Mouse (Mus musculus) myocyte (in vitro differentiated cells): ENCODE data around the gene Tenm2. TPM values are rescaled to one million over a fixed set of nuclear protein-coding genes. Genes with fewer than 3 reads are reported as not detected.

Source experiments
- H3K27me3 ChIP-seq: one replicate; pipeline ENCODE4 v1.6.1; 2011; ENCODE audit not compliant: control insufficient read depth, insufficient read depth, insufficient read length
- H3K36me3 ChIP-seq: one replicate; pipeline ENCODE4 v1.6.1; 2011; ENCODE audit not compliant: control insufficient read depth, insufficient read depth
- H3K4me2 ChIP-seq: one replicate; pipeline ENCODE4 v1.6.1; 2011; ENCODE audit warnings: low read depth, control low read depth
- H3K4me3 ChIP-seq: one replicate; pipeline ENCODE4 v1.5.1; 2011; ENCODE audit warnings: mild to moderate bottlenecking, control low read depth, moderate library complexity
- H3K79me2 ChIP-seq: one replicate; pipeline ENCODE4 v1.6.1; 2011; ENCODE audit not compliant: control insufficient read depth, insufficient read depth
- H3ac ChIP-seq: one replicate; pipeline ENCODE4 v1.6.1; 2011; ENCODE audit not compliant: control insufficient read depth, insufficient read length
- CEBPB ChIP-seq: IDR thresholded peaks from 2 replicates; pipeline ENCODE4 v1.6.1; 2011; ENCODE audit warnings: mild to moderate bottlenecking, moderate library complexity; ENCODE audit not compliant: poor library complexity, insufficient read depth, severe bottlenecking
- E2F4 ChIP-seq: IDR thresholded peaks from one replicate; pipeline ENCODE4 v1.6.1; 2011; ENCODE audit warnings: mild to moderate bottlenecking, control low read depth, moderate library complexity; ENCODE audit not compliant: insufficient read depth
- MAX ChIP-seq: IDR thresholded peaks from one replicate; pipeline ENCODE4 v1.6.1; 2011; ENCODE audit warnings: low read depth, mild to moderate bottlenecking, control low read depth
- MYOD1 ChIP-seq, 3 experiments: IDR thresholded peaks; one replicate each; pipeline ENCODE4 v1.6.1; 2011; ENCODE audit warnings: control low read depth in 2 of 3, low read depth in 2 of 3, mild to moderate bottlenecking in 2 of 3, moderate library complexity in 1 of 3; ENCODE audit not compliant: insufficient read length in 2 of 3, control insufficient read depth in 1 of 3
- MYOG ChIP-seq, 3 experiments: IDR thresholded peaks; one replicate each; pipeline ENCODE4 v1.6.1; 2011; ENCODE audit warnings: control low read depth in 2 of 3, low read depth in 2 of 3, mild to moderate bottlenecking in 2 of 3; ENCODE audit not compliant: insufficient read length in 2 of 3, control insufficient read depth in 1 of 3, insufficient read depth in 1 of 3
- POLR2A ChIP-seq: IDR thresholded peaks from one replicate; pipeline ENCODE4 v1.6.1; 2011; ENCODE audit warnings: low read depth, mild to moderate bottlenecking, control low read depth, moderate library complexity; ENCODE audit not compliant: insufficient read length
- POLR2AphosphoS2 ChIP-seq: IDR thresholded peaks from one replicate; pipeline ENCODE4 v1.6.1; 2011; ENCODE audit warnings: low read depth, control low read depth; ENCODE audit not compliant: insufficient read length
- REST ChIP-seq: IDR thresholded peaks from one replicate; pipeline ENCODE4 v1.6.1; 2011; ENCODE audit warnings: mild to moderate bottlenecking, control low read depth, moderate library complexity; ENCODE audit not compliant: insufficient read depth, insufficient read length
- SRF ChIP-seq: IDR thresholded peaks from one replicate; pipeline ENCODE4 v1.6.1; 2011; ENCODE audit warnings: low read depth; ENCODE audit not compliant: control insufficient read depth, insufficient read length
- TCF12 ChIP-seq: IDR thresholded peaks from one replicate; pipeline ENCODE4 v1.6.1; 2011; ENCODE audit warnings: mild to moderate bottlenecking, control low read depth; ENCODE audit not compliant: poor library complexity, insufficient read depth, severe bottlenecking
- TCF3 ChIP-seq: IDR thresholded peaks from one replicate; pipeline ENCODE4 v1.6.1; 2011; ENCODE audit warnings: low read depth, control low read depth; ENCODE audit not compliant: insufficient read length
- USF1 ChIP-seq: IDR thresholded peaks from one replicate; pipeline ENCODE4 v1.6.1; 2011; ENCODE audit warnings: low read depth, mild to moderate bottlenecking, control low read depth, moderate library complexity
- polyA plus RNA-seq: library from polyadenylated mRNA; unstranded; fragments of >200 nt; fragmentation: generic; extraction: Trizol; gene quantifications from one replicate; pipeline ENCODE4 v1.2.1, GENCODE M21; 2012; ENCODE audit warnings: missing spikeins

Gene Tenm2
- polyA plus RNA-seq, 1 experiment, result 0.28 TPM

GRCm38 (mm10) chr11:35979266-35979732 is 1256.5 kb downstream of the Tenm2 start:
- no peaks in the 10 kb centered on the region for H3K79me2 ChIP-seq
- TF ChIP-seq CEBPB (no peak), USF1 (no peak), TCF3 (no peak), REST (no peak), TCF12 (no peak), POLR2AphosphoS2 (no peak), MYOD1 (IDR thresholded peaks at IDR 0.05; ENCODE audit: control insufficient read depth in 1 of 3, insufficient read length in 2 of 3, low read depth in 2 of 3) (no peak), SRF (no peak), MYOG (IDR thresholded peaks at IDR 0.05; ENCODE audit: control insufficient read depth in 1 of 3, insufficient read depth in 1 of 3, insufficient read length in 2 of 3, low read depth in 2 of 3) (no peak), E2F4 (no peak)
- H3K36me3 ChIP-seq, result no peaks in the 10 kb centered on the region
- no peaks in the 10 kb centered on the region for H3K27me3 ChIP-seq
- H3ac ChIP-seq, result no peak overlapping the region
- H3K4me2 ChIP-seq, result peak overlapping the region; percentile 62
- H3K4me3 ChIP-seq, result no peak overlapping the region

- H3K27me3 ChIP-seq, result no peaks in the 10 kb centered on the region
- no peak overlapping the region for H3K4me2 ChIP-seq
- no peak overlapping the region for H3K4me3 ChIP-seq
- H3K79me2 ChIP-seq, result no peaks in the 10 kb centered on the region
- TF ChIP-seq POLR2A (no peak), REST (no peak), MYOD1 (IDR thresholded peaks at IDR 0.05; ENCODE audit: control insufficient read depth in 1 of 3, insufficient read length in 2 of 3, low read depth in 2 of 3) (no peak), SRF (no peak), MAX (no peak), CEBPB (no peak), E2F4 (no peak), USF1 (no peak), TCF3 (no peak), TCF12 (no peak), POLR2AphosphoS2 (no peak)
- H3ac ChIP-seq, result no peak overlapping the region
- no peaks in the 10 kb centered on the region for H3K36me3 ChIP-seq
Observed at GRCm38 (mm10) chr11:35977796-35978195, 1258.0 kb downstream of the Tenm2 start.

- TF ChIP-seq SRF, result no peak
- no peak for TF ChIP-seq E2F4
- no peak for TF ChIP-seq CEBPB
- no peak for TF ChIP-seq TCF12
- TF ChIP-seq TCF3, result no peak
- no peak for TF ChIP-seq MAX
- no peak for TF ChIP-seq POLR2A
- no peak for TF ChIP-seq USF1
- no peak for TF ChIP-seq MYOG (IDR thresholded peaks at IDR 0.05; ENCODE audit: control insufficient read depth in 1 of 3, insufficient read depth in 1 of 3, insufficient read length in 2 of 3, low read depth in 2 of 3)
- TF ChIP-seq REST, result no peak
- TF ChIP-seq MYOD1 (IDR thresholded peaks at IDR 0.05; ENCODE audit: control insufficient read depth in 1 of 3, insufficient read length in 2 of 3, low read depth in 2 of 3), result no peak
- TF ChIP-seq POLR2AphosphoS2, result no peak
- Histone ChIP-seq H3K79me2 (no peaks in the 10 kb centered on the region), H3K27me3 (no peaks in the 10 kb centered on the region), H3K4me2 (no peak overlapping the region), H3ac (no peak overlapping the region), H3K36me3 (no peaks in the 10 kb centered on the region), H3K4me3 (no peak overlapping the region)
Observed at GRCm38 (mm10) chr11:35977096-35977495, 1258.7 kb downstream of the Tenm2 start.

GRCm38 (mm10) chr11:35976482-35976881 is 1259.3 kb downstream of the Tenm2 start:
- no peak for TF ChIP-seq MYOG (IDR thresholded peaks at IDR 0.05; ENCODE audit: control insufficient read depth in 1 of 3, insufficient read depth in 1 of 3, insufficient read length in 2 of 3, low read depth in 2 of 3)
- no peak for TF ChIP-seq REST
- no peak for TF ChIP-seq MAX
- TF ChIP-seq CEBPB, result no peak
- no peak for TF ChIP-seq MYOD1 (IDR thresholded peaks at IDR 0.05; ENCODE audit: control insufficient read depth in 1 of 3, insufficient read length in 2 of 3, low read depth in 2 of 3)
- no peak for TF ChIP-seq SRF
- TF ChIP-seq TCF12, result no peak
- TF ChIP-seq E2F4, result no peak
- TF ChIP-seq USF1, result no peak
- TF ChIP-seq TCF3, result no peak
- TF ChIP-seq POLR2A, result no peak
- TF ChIP-seq POLR2AphosphoS2, result no peak
- Histone ChIP-seq H3K4me3 (no peak overlapping the region), H3ac (no peak overlapping the region), H3K27me3 (no peaks in the 10 kb centered on the region), H3K4me2 (no peak overlapping the region), H3K36me3 (no peaks in the 10 kb centered on the region), H3K79me2 (no peaks in the 10 kb centered on the region)

GRCm38 (mm10) chr11:35974632-35975450 is 1260.9 kb downstream of the Tenm2 start:
- TF ChIP-seq CEBPB, result no peak
- TF ChIP-seq MYOD1 (IDR thresholded peaks at IDR 0.05; ENCODE audit: control insufficient read depth in 1 of 3, insufficient read length in 2 of 3, low read depth in 2 of 3), result no peak
- no peak for TF ChIP-seq E2F4
- no peak for TF ChIP-seq POLR2A
- no peak for TF ChIP-seq REST
- TF ChIP-seq SRF, result no peak
- TF ChIP-seq MAX, result no peak
- no peak for TF ChIP-seq MYOG (IDR thresholded peaks at IDR 0.05; ENCODE audit: control insufficient read depth in 1 of 3, insufficient read depth in 1 of 3, insufficient read length in 2 of 3, low read depth in 2 of 3)
- no peak for TF ChIP-seq TCF3
- TF ChIP-seq USF1, result no peak
- TF ChIP-seq TCF12, result no peak
- no peak for TF ChIP-seq POLR2AphosphoS2
- H3K36me3 ChIP-seq, result no peaks in the 10 kb centered on the region
- no peak overlapping the region for H3K4me3 ChIP-seq
- no peaks in the 10 kb centered on the region for H3K27me3 ChIP-seq
- no peak overlapping the region for H3K4me2 ChIP-seq
- H3K79me2 ChIP-seq, result no peaks in the 10 kb centered on the region
- H3ac ChIP-seq, result no peak overlapping the region
